Mouse (Mus musculus) testis, postnatal 10 days (tissue): Measurements from ENCODE around the gene Zfp808.
A peak's percentile ranks its signal among the peaks of the same experiment; 100 is the strongest.
"Not testable (repeated sequence)": the region's sequence is repeated elsewhere in the genome, so short reads cannot be mapped to it uniquely, and the experiment has no call there.

Source experiments
- DNase-seq: peaks from one replicate; pipeline ENCODE4 v3.0.0; 2021; ENCODE audit warnings: low spot score

Gene Zfp808

GRCm38 (mm10) chr13:62129432-62130171 lies at the start of gene Zfp808:
Gene Zfp808 (plus strand): TSS chr13:62129886.
- DNase-seq, result peak; percentile 51

GRCm38 (mm10) chr13:62098786-62099185 lies 30.9 kb upstream of the Zfp808 start:
- DNase-seq, result not testable (repeated sequence)

- DNase-seq, result not testable (repeated sequence)
These were observed 30.2 kb upstream of the Zfp808 start for GRCm38 (mm10) chr13:62099454-62099853.

- not testable (repeated sequence) for DNase-seq
These were observed 27.3 kb upstream of the Zfp808 start for GRCm38 (mm10) chr13:62102368-62102767.

- not testable (repeated sequence) for DNase-seq
These were observed 13.8 kb upstream of the Zfp808 start for GRCm38 (mm10) chr13:62115861-62116260.

GRCm38 (mm10) chr13:62121578-62121977 lies 8.1 kb upstream of the Zfp808 start:
- DNase-seq, result not testable (repeated sequence)

DNA sequence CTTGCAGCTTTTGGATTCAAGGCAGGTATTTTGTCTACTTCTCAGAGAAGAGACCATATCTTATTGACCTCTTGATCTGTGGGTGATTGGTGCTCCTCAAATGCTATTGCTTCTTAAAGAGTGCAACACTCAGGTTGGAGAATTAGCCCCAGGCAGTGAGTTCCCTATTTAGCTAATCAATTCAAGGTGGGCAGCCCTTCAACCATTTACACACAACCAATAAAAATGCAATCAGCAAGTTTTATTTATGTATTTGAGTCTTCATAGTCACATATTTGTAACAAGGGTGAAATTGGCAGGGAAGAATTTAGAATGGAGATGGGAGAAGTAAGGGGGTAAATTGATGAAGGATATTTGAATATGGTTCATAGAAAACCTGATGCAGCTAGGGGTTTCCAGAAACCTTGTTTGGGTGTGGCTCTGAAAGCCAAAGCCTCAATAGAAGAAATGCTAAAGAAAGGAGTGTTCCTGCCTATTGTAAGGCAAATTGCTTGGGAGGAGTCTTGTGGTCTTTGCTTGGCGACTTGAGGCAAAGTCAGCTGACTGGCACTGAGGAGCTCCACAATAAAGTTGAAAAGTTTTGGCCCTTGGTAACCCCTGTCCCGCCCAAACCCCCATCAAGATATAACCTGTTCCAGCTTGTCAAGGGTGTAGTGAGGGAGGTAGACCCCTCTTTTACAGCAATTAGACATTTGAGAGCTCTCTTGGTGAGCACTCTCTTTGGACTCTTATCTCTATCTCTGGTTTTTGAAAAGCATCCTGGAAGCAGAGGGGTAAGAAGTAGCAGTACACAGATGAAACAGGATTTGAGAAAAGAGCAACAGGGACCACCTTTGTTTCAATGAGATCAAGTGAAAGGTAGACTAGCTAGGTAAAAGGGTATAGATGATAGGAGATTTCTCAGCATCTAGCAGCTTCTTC lies 52.4 kb downstream of the Zfp808 start:
- DNase-seq, result not testable (repeated sequence)

DNA sequence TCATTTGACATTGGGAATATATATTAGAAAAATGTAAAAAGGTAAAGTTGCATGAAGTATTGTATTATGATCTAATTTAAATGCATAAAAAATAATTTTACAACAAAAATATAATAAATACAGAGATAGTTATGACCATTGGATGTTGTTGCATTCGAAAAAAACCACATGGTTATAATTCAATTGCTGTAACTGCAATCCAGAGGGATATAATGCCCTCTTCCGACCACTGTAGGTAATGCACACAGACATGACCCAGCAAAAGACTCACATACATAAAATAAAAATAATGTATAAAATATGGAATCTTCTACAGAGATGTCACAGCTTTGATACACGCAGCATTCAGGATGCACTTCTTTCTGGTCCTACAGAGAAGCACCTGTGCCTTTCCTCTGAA lies 115.6 kb downstream of the Zfp808 start:
- no peak for DNase-seq

DNA sequence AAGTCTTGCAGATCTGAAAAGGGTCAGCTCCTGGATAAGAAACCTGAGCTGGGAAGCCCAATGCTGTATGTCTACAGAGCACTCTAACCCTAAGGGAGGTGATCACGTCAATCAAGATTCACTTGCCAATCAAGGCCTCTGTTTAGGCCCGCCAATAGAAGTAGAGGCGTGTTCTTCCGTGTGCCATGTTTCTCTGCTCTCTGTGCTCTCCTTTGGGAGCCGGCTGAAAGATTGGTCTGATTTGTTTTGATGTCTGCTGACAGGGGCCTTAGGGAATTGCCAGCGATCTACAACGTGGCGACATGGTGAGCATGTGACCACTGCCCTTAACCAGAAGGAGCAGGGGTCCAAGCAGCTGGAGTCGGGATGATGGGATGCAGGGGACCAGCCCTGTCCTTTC lies 125.5 kb downstream of the Zfp808 start:
- not testable (repeated sequence) for DNase-seq

- no peak for DNase-seq
These were observed 133.7 kb downstream of the Zfp808 start for GRCm38 (mm10) chr13:62263392-62263791.
